Mouse (Mus musculus) small intestine, adult 2 months (tissue): ENCODE results near the gene Gsap.

ENCODE experiments used
- CTCF ChIP-seq: fragments of 200-500 bp; IDR thresholded peaks from 2 replicates; pipeline ENCODE4 v1.5.1; 2012; ENCODE audit warnings: low read depth, mild to moderate bottlenecking, control low read depth, inconsistent platforms, low read length, moderate library complexity, mixed read lengths; ENCODE audit not compliant: insufficient replicate concordance, insufficient read length; ENCODE audit errors: extremely low read depth
- POLR2A ChIP-seq: fragments of 200-500 bp; IDR thresholded peaks from 2 replicates; pipeline ENCODE4 v1.6.1; 2012; ENCODE audit warnings: low read depth, mild to moderate bottlenecking, control low read depth, inconsistent platforms, low read length, moderate library complexity

GRCm38 (mm10) chr5:21363343-21363742, 177.3 kb downstream of the Gsap start:
- TF ChIP-seq CTCF: no peak
- no peak for TF ChIP-seq POLR2A
